Mouse (Mus musculus) T-helper 2 cell (primary cell): Measurements from ENCODE around the gene Gm8922.

ENCODE experiments used
- in situ Hi-C: fragments of 300-600 bp; cut with MboI, MseI; formaldehyde crosslinking; loops from one replicate; pipeline ENCODE4 v1.15.1; 2025; ENCODE audit warnings: high pct_unique_total_duplicates

The Gm8922 gene

DNA sequence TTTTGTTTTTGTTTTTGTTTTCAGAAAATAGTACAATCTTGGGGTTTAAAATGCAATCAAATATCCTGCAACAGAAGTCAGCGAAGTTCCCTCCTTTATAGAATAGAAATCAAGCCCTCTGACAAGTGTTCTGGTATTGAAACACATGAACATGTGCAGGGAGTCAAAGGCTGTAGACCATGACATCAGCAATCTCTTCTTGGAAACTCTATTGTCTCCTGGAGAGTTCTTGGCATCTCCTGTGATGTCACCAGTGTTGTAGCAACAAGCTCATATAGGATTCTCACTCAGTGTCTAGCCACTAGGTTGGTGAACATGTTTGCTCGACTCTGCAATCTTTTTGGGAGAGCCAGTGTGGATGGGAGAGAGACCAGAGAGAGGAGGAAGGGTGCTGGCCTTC is at the start of gene Gm8922:
Gene Gm8922 (plus strand): TSS at position 301 of the 400 bp plus-strand sequence.
- in situ Hi-C loops, result loop anchor here (25.0 kb wide), 1 partner anchor 419 kb away; the partner anchor contains the start of gene Gm8890
